Mouse (Mus musculus): Measurements from ENCODE around the gene Syt9.

GRCm38 (mm10) chr7:107465081-107465480 is 94.6 kb downstream of the Syt9 start:
- no peak for TF ChIP-seq CTCF (IDR thresholded peaks at IDR 0.05; ENCODE audit: extremely low read depth, insufficient read depth, insufficient read length, insufficient replicate concordance)
- TF ChIP-seq POLR2A (IDR thresholded peaks at IDR 0.05; ENCODE audit: low read depth, low read length) = no peak

Measured in spleen, adult 2 months (tissue).